Mouse (Mus musculus): Measurements from ENCODE around the gene Stard9. TPM values are rescaled to one million over a fixed set of nuclear protein-coding genes. Genes with fewer than 3 reads are reported as not detected.
"Not testable (repeated sequence)": the region's sequence is repeated elsewhere in the genome, so short reads cannot be mapped to it uniquely, and the experiment has no call there.

Gene Stard9
- total and polyA plus RNA-seq, 2 experiments from 2014 or later, result 2.4 to 10.6 TPM

DNA sequence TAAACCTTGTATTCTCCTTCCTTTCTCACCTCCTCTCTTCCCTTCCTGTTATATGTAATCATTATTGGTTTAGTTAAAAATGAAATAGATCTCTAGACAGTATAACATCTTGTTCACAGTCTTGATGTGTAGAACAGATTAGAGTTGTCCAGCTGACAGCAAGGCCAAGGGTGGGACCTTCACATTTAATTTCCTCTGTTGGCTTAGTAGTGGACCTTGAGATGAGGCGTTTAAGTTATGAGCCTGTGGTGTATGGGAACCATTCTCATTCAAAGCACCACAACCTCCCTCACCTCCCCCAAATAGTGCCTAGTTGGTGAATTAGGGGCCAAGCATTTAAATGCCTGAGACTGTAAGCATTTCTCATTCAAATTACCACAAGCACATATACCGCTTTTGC lies 38.5 kb downstream of the Stard9 start:
- Histone ChIP-seq H3K9ac (replicated peaks; ENCODE audit: low read length, poor library complexity, severe bottlenecking) (no peak overlapping the region), H3K36me3 (ENCODE audit: insufficient read depth, low read length) (no peaks in the 10 kb centered on the region), H3K4me3 (ENCODE audit: low read depth, low read length) (no peak overlapping the region), H3K4me1 (ENCODE audit: insufficient read depth, low read length) (no peaks in the 10 kb centered on the region), H3K27me3 (ENCODE audit: insufficient read depth, low read length) (no peaks in the 10 kb centered on the region), H3K4me2 (ENCODE audit: low read depth, low read length, poor library complexity, severe bottlenecking) (no peak overlapping the region), H3K9me3 (ENCODE audit: low read length) (no peaks in the 10 kb centered on the region), H3K27ac (ENCODE audit: low read depth, low read length) (no peak overlapping the region)
- ATAC-seq (ENCODE audit: low FRiP score) (no peak), DNase-seq (ENCODE audit: low spot score) (no peak)
- WGBS, result 88% methylated on average over 2 of the region's 2 CpGs
- TF ChIP-seq CTCF (IDR thresholded peaks at IDR 0.05), result no peak

DNA sequence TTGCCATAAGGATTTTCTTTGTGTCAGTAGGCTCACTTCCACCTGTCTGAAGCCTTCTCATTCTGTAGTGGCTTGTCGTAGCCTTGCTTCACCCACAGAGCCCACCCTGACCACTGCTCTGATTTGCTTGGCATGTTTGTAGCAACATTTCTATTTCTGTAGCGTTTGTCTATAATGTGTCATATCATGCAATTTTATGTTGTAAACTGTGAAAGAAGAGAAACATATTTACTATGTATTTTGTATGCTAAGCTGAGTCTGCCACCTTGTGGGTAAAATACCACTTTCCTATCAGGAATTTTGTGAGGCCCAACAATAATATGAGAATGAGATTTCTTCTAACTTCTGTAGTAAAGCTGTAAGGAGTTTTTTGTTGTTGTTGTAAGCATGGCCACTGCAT lies 41.3 kb downstream of the Stard9 start:
- no peak overlapping the region for H3K4me3 ChIP-seq (ENCODE audit: low read depth, low read length)
- no peaks in the 10 kb centered on the region for H3K27me3 ChIP-seq (ENCODE audit: insufficient read depth, low read length)
- H3K9ac ChIP-seq (replicated peaks; ENCODE audit: low read length, poor library complexity, severe bottlenecking), result no peak overlapping the region
- H3K4me2 ChIP-seq (ENCODE audit: low read depth, low read length, poor library complexity, severe bottlenecking), result no peak overlapping the region
- peak; percentile 44 for DNase-seq (ENCODE audit: low spot score)
- TF ChIP-seq CTCF (IDR thresholded peaks at IDR 0.05), result peak; percentile 73
- H3K27ac ChIP-seq (ENCODE audit: low read depth, low read length), result no peak overlapping the region
- 78% methylated on average over 2 of the region's 2 CpGs for WGBS
- H3K36me3 ChIP-seq (ENCODE audit: insufficient read depth, low read length), result 0 out of 2 replicates have a peak, but pooled peaks cover 5% of the 10 kb centered on the region
- no peak for ATAC-seq (ENCODE audit: low FRiP score)
- no peaks in the 10 kb centered on the region for H3K4me1 ChIP-seq (ENCODE audit: insufficient read depth, low read length)
- H3K9me3 ChIP-seq (ENCODE audit: low read length), result no peaks in the 10 kb centered on the region

DNA sequence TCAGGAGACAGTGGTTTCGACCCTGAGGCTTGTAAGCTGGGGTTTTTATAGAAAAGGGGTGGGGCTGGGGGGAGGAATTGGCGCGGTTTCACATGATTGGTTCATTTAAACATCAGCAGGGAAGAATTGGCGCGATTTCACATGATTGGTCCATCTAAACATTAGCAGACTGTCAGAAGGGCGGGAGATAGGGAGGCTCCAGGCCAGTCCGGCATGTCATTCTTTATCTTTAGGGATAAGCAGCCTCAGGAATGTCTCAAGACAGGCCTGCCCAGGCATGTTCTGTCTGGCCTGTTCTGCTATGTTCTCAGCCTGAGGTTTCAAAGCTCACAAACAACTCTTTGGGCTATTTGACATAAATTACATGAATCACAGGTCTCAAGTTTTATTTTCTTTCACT lies 52.2 kb downstream of the Stard9 start:
- H3K4me2 ChIP-seq (ENCODE audit: low read depth, low read length, poor library complexity, severe bottlenecking); DNase-seq (ENCODE audit: low spot score): not testable (repeated sequence)
- 83% methylated on average over 7 of the region's 7 CpGs for WGBS

GRCm38 (mm10) chr2:120697767-120698166 lies 68.8 kb downstream of the Stard9 start:
- Histone ChIP-seq H3K36me3 (ENCODE audit: insufficient read depth, low read length) (peaks cover 41% of the 10 kb centered on the region), H3K9ac (replicated peaks; ENCODE audit: low read length, poor library complexity, severe bottlenecking) (no peak overlapping the region), H3K4me2 (ENCODE audit: low read depth, low read length, poor library complexity, severe bottlenecking) (no peak overlapping the region), H3K27me3 (ENCODE audit: insufficient read depth, low read length) (no peaks in the 10 kb centered on the region), H3K9me3 (ENCODE audit: low read length) (no peaks in the 10 kb centered on the region), H3K4me1 (ENCODE audit: insufficient read depth, low read length) (no peaks in the 10 kb centered on the region), H3K27ac (ENCODE audit: low read depth, low read length) (no peak overlapping the region), H3K4me3 (ENCODE audit: low read depth, low read length) (no peak overlapping the region)
- DNase-seq (ENCODE audit: low spot score) (no peak), ATAC-seq (ENCODE audit: low FRiP score) (no peak)
- 81% methylated on average over 5 of the region's 5 CpGs for WGBS
- no peak for TF ChIP-seq CTCF (IDR thresholded peaks at IDR 0.05)

More for the DNA sequence above, 52.2 kb downstream of the Stard9 start:
- not testable (repeated sequence) for H3K27ac ChIP-seq (ENCODE audit: low read depth, low read length); H3K4me3 ChIP-seq (ENCODE audit: low read depth, low read length); ATAC-seq (ENCODE audit: low FRiP score); H3K27me3 ChIP-seq (ENCODE audit: insufficient read depth, low read length); H3K9me3 ChIP-seq (ENCODE audit: low read length); H3K9ac ChIP-seq (replicated peaks; ENCODE audit: low read length, poor library complexity, severe bottlenecking); H3K4me1 ChIP-seq (ENCODE audit: insufficient read depth, low read length); H3K36me3 ChIP-seq (ENCODE audit: insufficient read depth, low read length)

DNA sequence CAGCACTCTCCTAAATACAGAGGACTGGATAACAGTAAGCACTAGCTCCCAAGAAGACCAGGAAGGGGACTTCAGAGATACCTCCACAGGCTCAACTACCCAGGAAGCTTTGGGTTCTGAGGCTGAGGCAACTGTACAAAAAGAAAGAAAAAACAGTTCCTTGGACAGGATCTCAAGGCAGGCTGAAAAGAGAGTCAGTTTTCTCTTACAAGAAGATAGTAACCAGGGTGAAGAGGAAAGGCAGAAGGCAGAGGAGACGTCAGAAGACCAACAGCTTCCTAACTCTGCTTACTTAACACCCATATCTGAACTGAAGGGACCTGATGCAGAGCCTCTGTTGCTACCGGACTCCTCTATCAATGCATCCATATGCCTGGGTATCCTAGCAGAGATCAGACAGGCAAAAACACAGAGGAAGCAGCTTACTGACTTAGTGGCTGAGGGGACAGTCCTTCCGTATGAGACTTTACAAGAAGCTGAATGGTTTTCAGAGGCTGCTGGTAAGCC lies 71.5 kb downstream of the Stard9 start:
- H3K27me3 ChIP-seq (ENCODE audit: insufficient read depth, low read length), result no peaks in the 10 kb centered on the region
- no peak overlapping the region for H3K9ac ChIP-seq (replicated peaks; ENCODE audit: low read length, poor library complexity, severe bottlenecking)
- H3K4me2 ChIP-seq (ENCODE audit: low read depth, low read length, poor library complexity, severe bottlenecking), result no peak overlapping the region
- ATAC-seq (ENCODE audit: low FRiP score), result no peak
- peaks cover 44% of the 10 kb centered on the region for H3K36me3 ChIP-seq (ENCODE audit: insufficient read depth, low read length)
- no peak overlapping the region for H3K27ac ChIP-seq (ENCODE audit: low read depth, low read length)
- H3K9me3 ChIP-seq (ENCODE audit: low read length), result no peaks in the 10 kb centered on the region
- H3K4me3 ChIP-seq (ENCODE audit: low read depth, low read length), result no peak overlapping the region
- no peaks in the 10 kb centered on the region for H3K4me1 ChIP-seq (ENCODE audit: insufficient read depth, low read length)
- no peak for TF ChIP-seq CTCF (IDR thresholded peaks at IDR 0.05)
- DNase-seq (ENCODE audit: low spot score), result no peak
- WGBS, result 83% methylated on average over 3 of the region's 3 CpGs

GRCm38 (mm10) chr2:120702675-120703074 lies 73.8 kb downstream of the Stard9 start:
- Histone ChIP-seq H3K4me3 (ENCODE audit: low read depth, low read length) (no peak overlapping the region), H3K27me3 (ENCODE audit: insufficient read depth, low read length) (no peaks in the 10 kb centered on the region), H3K27ac (ENCODE audit: low read depth, low read length) (no peak overlapping the region), H3K36me3 (ENCODE audit: insufficient read depth, low read length) (peaks cover 32% of the 10 kb centered on the region), H3K4me2 (ENCODE audit: low read depth, low read length, poor library complexity, severe bottlenecking) (no peak overlapping the region), H3K4me1 (ENCODE audit: insufficient read depth, low read length) (no peaks in the 10 kb centered on the region), H3K9ac (replicated peaks; ENCODE audit: low read length, poor library complexity, severe bottlenecking) (no peak overlapping the region), H3K9me3 (ENCODE audit: low read length) (no peaks in the 10 kb centered on the region)
- no peak for TF ChIP-seq CTCF (IDR thresholded peaks at IDR 0.05)
- WGBS, result 80% methylated on average over 5 of the region's 5 CpGs
- ATAC-seq (ENCODE audit: low FRiP score), result no peak
- DNase-seq (ENCODE audit: low spot score), result no peak
